Mouse (Mus musculus) thymus, postnatal 0 days (tissue): Measurements from ENCODE around the gene Il18bp. TPM values are rescaled to one million over a fixed set of nuclear protein-coding genes. Genes with fewer than 3 reads are reported as not detected.
"Not testable (repeated sequence)": the region's sequence is repeated elsewhere in the genome, so short reads cannot be mapped to it uniquely, and the experiment has no call there.

Source experiments
- DNase-seq: peaks from one replicate; pipeline ENCODE4 v3.0.0-alpha.2; 2015; ENCODE audit warnings: low spot score
- polyA plus RNA-seq: library from polyadenylated mRNA; unstranded; fragments of >200 nt; fragmentation: Nextera tagmentation; extraction: Ambion mirVana; gene quantifications from 2 replicates; pipeline ENCODE4 v1.2.1, GENCODE M21; 2015

The Il18bp gene
- polyA plus RNA-seq, result 19.2 and 20.2 TPM in 2 replicates

- no peak for DNase-seq
Observed at GRCm38 (mm10) chr7:102018590-102018989, at the start of gene Il18bp. Gene Il18bp (minus strand): TSS chr7:102018690.

GRCm38 (mm10) chr7:102066363-102066762 is 47.9 kb upstream of the Il18bp start:
- no peak for DNase-seq

DNA sequence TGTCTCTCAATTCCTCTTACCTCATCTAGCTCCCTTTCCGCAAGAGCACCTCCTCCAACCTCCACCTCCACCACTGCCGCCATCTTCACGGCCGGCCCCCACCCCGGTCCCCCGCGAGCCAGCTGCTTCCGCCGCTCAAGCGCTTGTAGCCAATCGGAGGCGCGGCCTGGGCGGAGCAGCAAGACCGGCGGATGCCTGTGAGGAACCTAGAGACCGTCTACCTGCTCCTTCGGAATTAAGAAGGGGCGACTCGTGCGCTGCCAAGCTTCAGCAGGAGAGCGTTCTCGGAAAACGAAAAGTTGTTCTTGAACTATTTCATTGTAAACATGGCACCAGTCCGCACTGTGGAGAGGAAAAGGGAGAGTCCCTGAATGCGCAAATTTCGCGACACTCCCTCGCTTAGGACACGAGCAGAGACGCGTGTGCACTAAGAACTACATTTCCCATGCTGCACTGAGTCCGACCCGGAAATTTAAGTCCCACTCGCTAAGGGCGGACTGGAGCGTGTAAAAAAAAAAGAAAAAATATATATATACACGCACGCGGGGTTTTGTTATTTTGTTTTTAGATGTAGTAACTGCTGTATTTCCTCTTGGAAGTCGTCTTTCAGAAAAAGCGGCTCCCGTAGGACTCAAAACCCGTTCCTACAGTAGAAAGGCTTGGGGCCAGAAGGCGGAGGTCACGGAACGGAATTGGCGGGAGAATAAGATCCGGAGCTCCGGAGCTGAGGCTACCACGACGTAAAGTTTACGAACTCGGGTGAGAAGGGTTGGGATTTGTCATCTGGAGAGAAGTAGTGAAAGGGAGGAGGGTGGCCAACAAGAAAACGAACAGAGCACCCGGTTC is 46.8 kb upstream of the Il18bp start, which contains the start of the genes Rnf121, Xndc1 and Xntrpc:
TSS of gene Rnf121 (minus strand) at position 424 of the 846 bp plus-strand sequence.
TSS of gene Xndc1 (plus strand) at position 466 of the 846 bp plus-strand sequence.
TSS of gene Xntrpc (plus strand) at position 668 of the 846 bp plus-strand sequence.
- peak; percentile 93 for DNase-seq

DNA sequence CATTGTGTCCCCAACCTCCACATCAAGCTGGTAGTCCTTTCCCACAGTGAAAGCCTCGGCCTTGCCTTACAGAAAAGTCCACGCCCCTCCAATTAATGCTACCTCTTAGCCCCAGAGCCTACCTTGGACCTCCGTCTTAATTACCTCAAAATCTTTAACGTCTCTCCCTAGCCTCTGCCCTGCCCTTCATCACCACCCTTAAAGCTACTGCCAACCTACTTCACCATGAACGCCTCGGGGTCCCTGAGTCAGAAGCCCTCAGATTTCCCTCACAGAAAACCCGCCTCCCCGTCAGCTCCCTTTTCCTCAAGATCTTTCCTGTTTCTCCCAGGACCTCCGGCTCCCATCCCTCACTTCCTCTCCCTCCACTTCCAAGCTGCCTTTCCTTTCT is 46.2 kb upstream of the Il18bp start:
- DNase-seq, result no peak

- DNase-seq, result no peak
Observed at GRCm38 (mm10) chr7:102063891-102064290, 45.4 kb upstream of the Il18bp start.

- no peak for DNase-seq
Observed at GRCm38 (mm10) chr7:102062203-102062602, 43.7 kb upstream of the Il18bp start.

GRCm38 (mm10) chr7:102061353-102061752 is 42.9 kb upstream of the Il18bp start:
- no peak for DNase-seq

GRCm38 (mm10) chr7:102048524-102048923 is 30.0 kb upstream of the Il18bp start:
- DNase-seq, result peak; percentile 12

GRCm38 (mm10) chr7:102042314-102042713 is 23.8 kb upstream of the Il18bp start:
- DNase-seq, result no peak

DNA sequence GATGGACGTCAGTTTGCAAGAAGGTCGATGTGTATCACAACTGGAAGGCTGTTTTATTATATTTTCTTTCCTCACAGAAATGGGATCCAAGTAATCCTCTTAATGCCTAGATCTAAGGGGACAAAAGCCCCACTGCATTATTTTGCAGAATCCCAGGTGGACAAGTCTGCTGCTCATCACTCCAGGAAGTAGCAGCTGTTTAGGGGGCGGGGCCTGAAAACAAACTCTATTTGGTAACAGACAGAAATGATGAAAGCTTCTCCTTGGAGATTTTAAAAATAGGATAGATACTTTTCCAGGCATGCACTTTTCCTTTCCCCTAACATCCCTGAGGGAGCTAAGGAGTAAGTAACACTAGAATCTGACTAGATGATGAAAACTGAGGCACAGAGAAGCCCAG is 18.8 kb upstream of the Il18bp start:
- DNase-seq, result no peak

GRCm38 (mm10) chr7:102035534-102035933 is 17.0 kb upstream of the Il18bp start:
- no peak for DNase-seq

DNA sequence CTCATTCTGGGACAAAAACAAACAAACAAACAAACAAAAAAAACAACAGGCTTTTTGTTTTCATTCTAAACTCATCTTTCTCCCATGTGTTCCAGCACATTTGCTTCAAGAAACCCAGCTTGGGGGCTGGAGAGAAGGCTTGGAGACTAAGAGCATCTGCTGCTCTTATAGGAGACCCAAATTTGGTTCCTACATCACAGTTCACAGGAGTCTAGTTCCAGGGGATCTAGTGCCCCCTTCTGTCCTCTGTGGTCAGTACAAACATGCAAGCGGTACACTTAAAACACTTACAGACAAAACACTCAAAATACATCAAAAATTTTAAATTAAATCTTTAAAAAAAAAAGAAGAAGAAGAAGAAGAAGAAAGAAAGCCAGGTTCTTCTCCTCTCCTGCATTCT is 16.4 kb upstream of the Il18bp start:
- DNase-seq, result peak; percentile 23

DNA sequence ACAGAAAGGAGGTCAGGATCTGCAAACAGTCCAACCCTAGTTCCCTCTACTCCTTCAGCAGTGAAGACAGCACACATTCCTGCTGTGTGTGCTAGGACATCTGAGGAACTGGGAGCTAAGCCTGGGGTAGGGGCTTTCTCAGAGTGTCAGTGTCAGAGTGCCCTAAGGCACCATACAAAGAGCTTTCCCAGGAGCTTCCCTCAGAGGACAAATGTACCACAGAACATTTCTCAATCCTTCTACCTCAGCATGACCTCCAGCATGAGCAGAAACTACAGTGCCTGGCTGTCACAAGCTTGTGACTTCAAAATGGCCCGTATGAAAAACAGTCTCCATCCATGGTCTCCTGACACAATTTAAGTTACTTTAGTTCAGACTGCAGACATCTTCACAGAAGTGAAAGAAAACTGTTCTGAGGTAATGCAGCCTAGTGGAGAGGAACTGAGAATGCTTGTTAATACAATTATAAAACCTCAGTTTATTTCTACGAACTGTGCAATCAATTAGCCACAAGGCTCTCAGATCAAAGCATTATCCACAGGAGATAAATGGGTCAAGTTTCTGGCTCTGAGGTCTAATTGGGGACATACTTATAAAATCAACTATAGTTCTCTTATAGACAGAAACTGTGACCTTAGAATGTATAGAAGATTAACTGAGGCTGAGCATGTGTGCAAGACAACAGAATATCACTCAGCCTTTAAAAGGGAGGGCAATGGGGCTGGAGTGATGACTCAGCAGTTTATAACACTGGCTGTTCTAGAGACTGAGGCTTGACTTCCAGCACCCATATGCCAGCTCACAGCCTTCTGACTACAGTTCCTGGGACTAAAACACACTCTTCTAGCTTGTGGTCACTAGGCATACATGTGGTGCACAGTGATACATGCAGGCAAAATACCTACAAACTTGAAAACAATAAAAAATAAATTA is 7.0 kb upstream of the Il18bp start:
- no peak for DNase-seq

DNA sequence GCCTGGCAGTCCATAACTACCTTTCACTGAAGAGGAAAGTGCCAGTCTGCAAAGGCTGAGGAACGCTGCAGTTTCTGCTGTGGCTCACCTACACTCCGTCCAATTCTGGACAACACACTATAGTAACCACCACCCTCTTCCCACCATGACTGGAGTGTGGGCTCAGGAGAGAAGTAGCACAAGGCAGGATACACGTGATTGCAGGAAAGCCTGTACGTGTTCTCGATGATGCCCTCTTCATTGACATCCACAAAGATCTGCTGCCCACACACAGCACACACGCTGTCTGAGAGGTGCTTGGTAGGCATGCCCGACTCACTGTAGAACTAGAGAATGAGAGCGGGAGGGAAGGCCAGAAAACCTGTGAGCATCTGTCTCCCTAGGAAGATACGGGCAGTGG is 5.3 kb upstream of the Il18bp start:
- DNase-seq, result no peak

- DNase-seq, result not testable (repeated sequence)
Observed at GRCm38 (mm10) chr7:102020934-102021333, 2.4 kb upstream of the Il18bp start.

- no peak for DNase-seq
Observed at GRCm38 (mm10) chr7:102019362-102019761, 872 bp upstream of the Il18bp start.

- no peak for DNase-seq
Observed at GRCm38 (mm10) chr7:102018034-102018433, 456 bp downstream of the Il18bp start.

DNA sequence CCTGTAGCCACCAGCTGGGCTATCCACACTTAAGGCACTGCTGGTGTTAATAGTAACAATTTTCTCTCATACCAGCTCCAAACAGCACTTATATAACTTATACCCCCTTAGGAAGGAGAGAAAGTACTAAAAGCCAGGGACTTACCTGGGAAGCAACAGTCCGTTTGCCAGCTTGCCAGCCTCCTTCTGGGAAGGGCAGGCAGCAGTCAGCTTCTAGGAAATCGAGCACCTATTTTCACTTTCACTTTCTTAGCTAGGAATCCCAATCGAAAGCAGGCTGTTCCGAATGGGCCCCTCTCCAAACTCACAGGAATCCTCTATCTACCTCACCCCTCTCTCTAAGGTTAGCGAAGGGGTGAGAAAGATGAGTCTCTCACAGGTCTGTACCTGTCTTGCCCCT is 1.0 kb downstream of the Il18bp start:
- no peak for DNase-seq

DNA sequence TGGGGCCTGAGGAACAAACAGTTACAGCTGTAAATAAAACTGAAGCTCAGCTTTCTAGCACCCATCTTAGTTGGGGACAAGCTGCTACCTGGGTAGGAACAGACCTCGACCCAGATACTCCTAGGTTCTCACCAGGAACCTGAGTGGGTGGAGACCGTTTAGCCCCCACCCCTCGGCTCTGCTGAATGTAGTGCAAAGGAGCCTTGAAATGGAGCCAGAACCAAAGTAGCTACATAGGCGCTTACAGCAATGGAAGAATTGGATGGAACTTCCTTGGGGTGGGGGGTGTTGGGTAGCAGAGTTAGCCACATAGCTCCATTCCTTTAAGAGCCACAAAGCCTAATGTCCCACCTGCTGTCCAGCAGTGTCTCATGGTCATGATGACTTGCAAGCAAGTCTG is 1.6 kb downstream of the Il18bp start:
- DNase-seq, result no peak

GRCm38 (mm10) chr7:102014995-102015394 is 3.5 kb downstream of the Il18bp start:
- no peak for DNase-seq

- DNase-seq, result no peak
Observed at GRCm38 (mm10) chr7:102013416-102013815, 5.1 kb downstream of the Il18bp start.

- DNase-seq, result no peak
Observed at GRCm38 (mm10) chr7:102011855-102012254, 6.6 kb downstream of the Il18bp start.
